Mouse (Mus musculus): ENCODE measurements around the gene Aff4. TPM values are rescaled to one million over a fixed set of nuclear protein-coding genes. Genes with fewer than 3 reads are reported as not detected.

Aff4 gene
- polyA plus RNA-seq, 1 experiment from 2014 or later, result 30.5 TPM

GRCm38 (mm10) chr11:53436338-53436737, 85.7 kb downstream of the Aff4 start:
- 87% methylated on average over 6 of the region's 6 CpGs for WGBS
- H3K27me3 ChIP-seq (ENCODE audit: insufficient read depth, poor library complexity, severe bottlenecking), result no peaks in the 10 kb centered on the region
- no peak overlapping the region for H3K27ac ChIP-seq
- DNase-seq (ENCODE audit: low spot score), result no peak
- H3K36me3 ChIP-seq, result no peaks in the 10 kb centered on the region
- no peaks in the 10 kb centered on the region for H3K9me3 ChIP-seq
- no peak overlapping the region for H3K4me3 ChIP-seq
- peaks cover 6% of the 10 kb centered on the region for H3K4me1 ChIP-seq

- H3K36me3 ChIP-seq, result no peaks in the 10 kb centered on the region
- WGBS, result 7% methylated on average over 12 of the region's 12 CpGs
- peak overlapping the region; percentile 84 for H3K27ac ChIP-seq
- DNase-seq (ENCODE audit: low spot score), result no peak
- no peaks in the 10 kb centered on the region for H3K9me3 ChIP-seq
- no peaks in the 10 kb centered on the region for H3K27me3 ChIP-seq (ENCODE audit: insufficient read depth, poor library complexity, severe bottlenecking)
- H3K4me1 ChIP-seq, result peaks cover 18% of the 10 kb centered on the region
- H3K4me3 ChIP-seq, result peak overlapping the region; percentile 32; the same call in 1 of the 2 replicates
Measured at GRCm38 (mm10) chr11:53441921-53442320, 91.3 kb downstream of the Aff4 start.

- 47% methylated on average over 6 of the region's 6 CpGs for WGBS
- H3K36me3 ChIP-seq, result no peaks in the 10 kb centered on the region
- H3K4me1 ChIP-seq, result peaks cover 18% of the 10 kb centered on the region
- no peak overlapping the region for H3K27ac ChIP-seq
- no peak for DNase-seq (ENCODE audit: low spot score)
- H3K9me3 ChIP-seq, result no peaks in the 10 kb centered on the region
- no peaks in the 10 kb centered on the region for H3K27me3 ChIP-seq (ENCODE audit: insufficient read depth, poor library complexity, severe bottlenecking)
- H3K4me3 ChIP-seq, result no peak overlapping the region
Measured at GRCm38 (mm10) chr11:53443861-53444260, 93.2 kb downstream of the Aff4 start.

DNA sequence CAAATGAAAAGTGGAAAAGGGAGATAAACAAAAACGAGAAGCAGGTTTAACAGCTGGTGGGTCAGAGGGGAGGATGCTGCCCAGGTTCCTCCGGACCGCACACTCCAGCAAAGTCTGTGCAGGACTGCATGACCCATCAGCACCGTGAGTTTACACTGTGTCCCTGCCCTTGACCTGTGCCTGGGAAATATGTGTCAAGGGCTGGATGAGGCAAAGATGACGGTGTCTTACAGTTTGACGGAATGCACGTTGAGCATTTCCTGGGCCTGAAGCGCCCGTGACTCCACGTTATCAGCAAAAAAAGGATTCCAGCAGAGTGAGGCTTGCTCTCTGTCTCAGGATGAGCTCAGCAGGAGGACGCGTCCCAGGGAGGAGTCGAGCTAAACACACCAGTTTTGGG, 94.9 kb downstream of the Aff4 start:
- no peak for DNase-seq (ENCODE audit: low spot score)
- Histone ChIP-seq H3K36me3 (no peaks in the 10 kb centered on the region), H3K4me3 (no peak overlapping the region), H3K4me1 (peaks cover 21% of the 10 kb centered on the region), H3K27me3 (ENCODE audit: insufficient read depth, poor library complexity, severe bottlenecking) (no peaks in the 10 kb centered on the region), H3K27ac (no peak overlapping the region), H3K9me3 (no peaks in the 10 kb centered on the region)
- WGBS, result 27% methylated on average over 13 of the region's 13 CpGs

GRCm38 (mm10) chr11:53446183-53446582, 95.5 kb downstream of the Aff4 start:
- WGBS, result 87% methylated on average over 13 of the region's 13 CpGs
- H3K27ac ChIP-seq, result no peak overlapping the region
- no peak overlapping the region for H3K4me3 ChIP-seq
- peaks cover 24% of the 10 kb centered on the region for H3K4me1 ChIP-seq
- H3K27me3 ChIP-seq (ENCODE audit: insufficient read depth, poor library complexity, severe bottlenecking), result no peaks in the 10 kb centered on the region
- H3K9me3 ChIP-seq, result no peaks in the 10 kb centered on the region
- no peaks in the 10 kb centered on the region for H3K36me3 ChIP-seq
- DNase-seq (ENCODE audit: low spot score), result no peak

DNA sequence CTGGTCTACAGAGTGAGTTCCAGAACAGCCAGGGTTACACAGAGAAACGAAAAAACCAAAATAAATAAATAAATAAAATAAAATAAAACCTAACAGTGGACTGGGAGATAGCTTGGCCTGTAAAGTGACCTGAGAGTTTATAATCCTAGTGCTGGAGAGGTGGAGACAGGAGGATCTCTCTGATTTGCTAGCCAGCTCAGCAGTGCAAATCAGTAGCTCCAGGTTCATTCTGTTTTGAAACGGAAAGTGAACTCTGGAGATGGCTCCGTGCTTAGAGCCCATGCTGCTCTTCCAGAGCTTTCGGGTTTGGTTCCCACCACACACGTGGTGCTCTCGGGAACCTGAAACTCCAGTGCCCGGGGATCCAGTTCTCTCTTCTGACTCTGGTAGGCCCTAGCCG, 97.4 kb downstream of the Aff4 start:
- H3K4me1 ChIP-seq, result peaks cover 14% of the 10 kb centered on the region
- no peak for DNase-seq (ENCODE audit: low spot score)
- 83% methylated on average over 8 of the region's 8 CpGs for WGBS
- no peak overlapping the region for H3K27ac ChIP-seq
- H3K9me3 ChIP-seq, result no peaks in the 10 kb centered on the region
- no peaks in the 10 kb centered on the region for H3K27me3 ChIP-seq (ENCODE audit: insufficient read depth, poor library complexity, severe bottlenecking)
- no peaks in the 10 kb centered on the region for H3K36me3 ChIP-seq
- no peak overlapping the region for H3K4me3 ChIP-seq

DNA sequence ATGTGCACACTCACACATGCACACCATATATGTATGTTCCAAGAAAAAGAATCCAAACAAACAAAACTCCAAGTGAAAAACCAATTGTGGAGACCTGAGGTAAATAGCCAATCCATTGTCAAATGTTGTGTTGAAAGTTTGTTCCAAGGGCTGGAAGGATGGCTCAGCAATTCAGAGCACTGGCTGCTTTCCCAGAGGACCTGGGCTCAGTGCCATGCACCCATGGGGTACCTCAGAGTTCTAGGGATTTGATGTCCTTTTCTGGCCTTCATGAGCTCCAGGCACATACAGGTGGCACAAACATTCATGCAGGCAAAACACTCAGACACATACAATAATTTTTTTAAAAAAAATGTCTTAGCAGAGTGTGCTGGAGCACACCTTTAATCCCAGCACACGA, 97.9 kb downstream of the Aff4 start:
- WGBS, result 80% methylated on average over 1 of the region's 1 CpGs
- no peak overlapping the region for H3K27ac ChIP-seq
- H3K4me3 ChIP-seq, result no peak overlapping the region
- H3K36me3 ChIP-seq, result no peaks in the 10 kb centered on the region
- no peaks in the 10 kb centered on the region for H3K9me3 ChIP-seq
- H3K27me3 ChIP-seq (ENCODE audit: insufficient read depth, poor library complexity, severe bottlenecking), result no peaks in the 10 kb centered on the region
- DNase-seq (ENCODE audit: low spot score), result no peak
- H3K4me1 ChIP-seq, result peaks cover 14% of the 10 kb centered on the region

DNA sequence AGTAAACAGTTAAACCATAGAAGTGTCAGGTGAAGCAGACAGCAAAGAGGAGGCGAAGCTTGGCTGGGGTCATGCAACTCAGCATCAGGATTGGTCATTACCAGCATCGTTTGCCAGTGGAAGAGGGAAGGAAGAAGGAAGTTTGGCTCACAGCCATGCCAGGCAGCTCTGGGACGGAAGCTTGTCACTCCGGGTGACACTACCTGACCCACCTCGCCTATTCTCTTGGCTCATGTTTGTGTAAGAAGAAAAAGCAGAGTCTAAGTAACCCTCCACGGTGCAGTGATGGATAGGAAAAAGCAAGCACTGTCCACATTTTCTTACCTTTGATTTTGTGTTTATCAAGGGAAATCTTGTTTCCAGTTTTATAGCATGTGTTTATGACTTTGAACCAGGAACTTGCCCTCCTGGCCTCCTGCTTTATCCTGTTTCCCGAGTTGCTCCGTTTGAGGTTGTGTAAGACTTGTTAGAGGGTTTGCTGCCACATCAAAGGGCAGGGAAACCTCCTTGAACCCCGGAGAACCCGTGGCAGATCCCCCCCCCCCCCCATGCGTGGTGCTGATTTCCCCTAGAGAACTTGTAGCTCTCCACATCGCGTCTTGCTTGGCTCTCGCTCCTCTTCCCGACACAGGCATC, 99.6 kb downstream of the Aff4 start:
- Histone ChIP-seq H3K27me3 (ENCODE audit: insufficient read depth, poor library complexity, severe bottlenecking) (no peaks in the 10 kb centered on the region), H3K9me3 (no peaks in the 10 kb centered on the region), H3K4me3 (0 out of 2 replicates have a peak overlapping the region, but pooled peaks have one; percentile 3), H3K27ac (no peak overlapping the region), H3K4me1 (peaks cover 14% of the 10 kb centered on the region), H3K36me3 (no peaks in the 10 kb centered on the region)
- WGBS, result 38% methylated on average over 15 of the region's 15 CpGs
- no peak for DNase-seq (ENCODE audit: low spot score)

- no peaks in the 10 kb centered on the region for H3K9me3 ChIP-seq
- no peaks in the 10 kb centered on the region for H3K36me3 ChIP-seq
- H3K4me1 ChIP-seq, result peaks cover 6% of the 10 kb centered on the region; the same call in 1 of the 2 replicates
- DNase-seq (ENCODE audit: low spot score), result no peak
- WGBS, result 65% methylated on average over 2 of the region's 2 CpGs
- H3K27ac ChIP-seq, result no peak overlapping the region
- no peak overlapping the region for H3K4me3 ChIP-seq
- H3K27me3 ChIP-seq (ENCODE audit: insufficient read depth, poor library complexity, severe bottlenecking), result no peaks in the 10 kb centered on the region; the same call in 1 of the 2 replicates
Measured at GRCm38 (mm10) chr11:53451361-53451760, 100.7 kb downstream of the Aff4 start.

DNA sequence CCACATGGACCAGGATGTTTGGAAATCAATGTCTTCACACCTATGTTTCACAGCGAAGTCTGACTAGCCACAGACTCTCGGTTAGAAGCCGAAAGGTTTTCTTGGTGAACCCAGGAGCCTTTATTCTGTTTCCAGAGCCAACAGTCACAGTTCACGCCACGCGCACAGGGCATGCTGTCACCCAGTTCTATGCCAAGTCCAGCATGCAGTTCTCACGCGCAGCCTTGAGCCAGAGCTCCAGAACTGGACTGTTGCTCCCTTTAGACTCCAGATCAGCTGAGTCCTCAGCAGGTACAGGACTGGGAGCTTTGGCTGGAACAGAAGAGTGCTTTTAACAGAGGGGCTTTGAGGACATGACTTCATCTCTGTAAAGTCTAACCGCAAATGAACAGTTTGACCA, 101.8 kb downstream of the Aff4 start:
- Histone ChIP-seq H3K27ac (no peak overlapping the region), H3K27me3 (ENCODE audit: insufficient read depth, poor library complexity, severe bottlenecking) (peaks cover 2% of the 10 kb centered on the region; the same call in 1 of the 2 replicates), H3K9me3 (no peaks in the 10 kb centered on the region), H3K4me3 (no peak overlapping the region), H3K36me3 (no peaks in the 10 kb centered on the region), H3K4me1 (peaks cover 12% of the 10 kb centered on the region; the same call in 1 of the 2 replicates)
- DNase-seq (ENCODE audit: low spot score), result no peak
- WGBS, result 93% methylated on average over 9 of the region's 9 CpGs

- WGBS, result 79% methylated on average over 5 of the region's 5 CpGs
- no peaks in the 10 kb centered on the region for H3K9me3 ChIP-seq
- peaks cover 14% of the 10 kb centered on the region; the same call in 1 of the 2 replicates for H3K4me1 ChIP-seq
- H3K36me3 ChIP-seq, result no peaks in the 10 kb centered on the region
- H3K27ac ChIP-seq, result no peak overlapping the region
- H3K27me3 ChIP-seq (ENCODE audit: insufficient read depth, poor library complexity, severe bottlenecking), result peaks cover 8% of the 10 kb centered on the region; the same call in 1 of the 2 replicates
- no peak for DNase-seq (ENCODE audit: low spot score)
- no peak overlapping the region for H3K4me3 ChIP-seq
Measured at GRCm38 (mm10) chr11:53453031-53453430, 102.4 kb downstream of the Aff4 start.

DNA sequence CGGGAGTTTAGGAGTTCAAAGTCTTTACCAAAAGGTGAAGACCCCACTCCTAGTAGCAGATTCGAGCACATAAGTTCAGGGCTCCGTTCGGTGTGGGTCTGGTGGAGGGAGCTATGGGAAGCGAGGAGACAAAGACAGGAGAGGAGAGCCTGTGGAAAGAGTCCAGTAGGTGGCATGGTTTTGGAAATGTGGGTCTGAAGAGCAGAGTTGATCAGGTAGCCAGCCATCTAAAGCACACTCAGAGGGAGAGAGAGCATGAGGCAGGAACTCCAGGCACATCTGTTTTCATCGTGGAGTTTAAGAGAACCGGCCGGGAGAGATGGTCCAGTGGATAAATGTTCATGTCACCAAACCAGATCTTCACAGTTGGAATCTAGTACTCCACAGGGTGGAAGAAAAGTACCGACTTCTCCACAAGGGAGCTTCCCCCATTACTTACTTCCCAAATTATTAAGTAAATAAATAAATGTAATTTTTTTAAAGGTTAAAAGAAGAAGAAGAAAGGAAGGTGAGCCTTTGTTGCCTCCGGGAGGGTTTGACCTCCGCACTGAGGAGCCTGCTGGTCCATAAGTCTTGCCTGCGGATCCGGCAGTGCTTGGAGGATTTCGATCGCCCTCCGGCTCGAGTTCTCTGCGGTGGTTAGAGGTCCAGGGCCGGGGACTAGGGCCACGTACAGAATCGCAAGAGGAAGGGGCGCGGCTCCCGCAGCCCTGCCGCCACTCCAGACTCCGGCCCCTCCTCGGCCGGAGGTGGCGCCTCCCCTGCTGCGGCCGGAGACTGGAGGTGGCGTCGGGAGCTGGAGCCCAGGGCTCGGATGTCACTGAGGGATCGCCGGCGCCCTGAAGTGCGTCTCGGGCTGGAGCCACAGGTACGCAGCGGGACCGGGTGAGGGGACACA, 106.1 kb downstream of the Aff4 start, which contains the start of the genes Gm10447 and Shroom1:
Gene Gm10447, minus strand, starts transcription at position 637 of the 898 bp plus-strand sequence.
Gene Shroom1, plus strand, starts transcription at position 732 of the 898 bp plus-strand sequence.
- Histone ChIP-seq H3K9me3 (no peaks in the 10 kb centered on the region), H3K27me3 (ENCODE audit: insufficient read depth, poor library complexity, severe bottlenecking) (peaks cover 40% of the 10 kb centered on the region), H3K4me3 (peak within 1 kb of the TSS; percentile 69), H3K36me3 (no peaks in the 10 kb centered on the region), H3K27ac (peak within 1 kb of the TSS; percentile 84), H3K4me1 (peaks cover 11% of the 10 kb centered on the region; the same call in 1 of the 2 replicates)
- 3% methylated on average over 42 of the region's 42 CpGs for WGBS
- peak; percentile 90 for DNase-seq (ENCODE audit: low spot score)
